Mouse (Mus musculus) liver, postnatal 0 days (tissue): Measurements from ENCODE around the gene Wdr83os.

Experiments
- CTCF ChIP-seq: sonication (generic); IDR thresholded peaks from 2 replicates; pipeline ENCODE4 v1.5.1; 2016; ENCODE audit warnings: antibody characterized with exemption, low read depth
- EP300 ChIP-seq: IDR thresholded peaks from 2 replicates; pipeline ENCODE4 v1.6.1; 2016; ENCODE audit warnings: antibody characterized with exemption, low read depth, mild to moderate bottlenecking

- no peak for TF ChIP-seq CTCF
- TF ChIP-seq EP300: no peak
Observed at GRCm38 (mm10) chr8:85073041-85073612, 7.4 kb upstream of the Wdr83os start.
